Mouse (Mus musculus) liver, adult 2 months (tissue): Measurements from ENCODE around the gene Sgsm2.

Experiments
- CTCF ChIP-seq: fragments of 200-500 bp; IDR thresholded peaks from 2 replicates; pipeline ENCODE4 v1.5.1; 2011; ENCODE audit warnings: low read depth, low read length, control low read depth
- POLR2A ChIP-seq: fragments of 200-500 bp; IDR thresholded peaks from 2 replicates; pipeline ENCODE4 v1.6.1; 2011; ENCODE audit warnings: low read length, control low read depth; ENCODE audit not compliant: insufficient read depth; ENCODE audit errors: extremely low read depth

GRCm38 (mm10) chr11:74837056-74837693, 59.7 kb downstream of the Sgsm2 start:
- TF ChIP-seq CTCF (no peak), POLR2A (no peak)
